Mouse (Mus musculus) brain, embryonic 18.5 days (tissue): ENCODE measurements at regions not wholly inside any gene's neighbourhood (a gene's known extent, or its start where the extent isn't known, plus 50 kb on each side); places are given as distances from the start of the nearest gene placed in this dataset.
"Not testable (repeated sequence)": the region's sequence is repeated elsewhere in the genome, so short reads cannot be mapped to it uniquely, and the experiment has no call there.

Experiments
- DNase-seq: peaks from one replicate; pipeline ENCODE4 v3.0.0-alpha.2; 2012; ENCODE audit warnings: low read depth, low spot score

DNA sequence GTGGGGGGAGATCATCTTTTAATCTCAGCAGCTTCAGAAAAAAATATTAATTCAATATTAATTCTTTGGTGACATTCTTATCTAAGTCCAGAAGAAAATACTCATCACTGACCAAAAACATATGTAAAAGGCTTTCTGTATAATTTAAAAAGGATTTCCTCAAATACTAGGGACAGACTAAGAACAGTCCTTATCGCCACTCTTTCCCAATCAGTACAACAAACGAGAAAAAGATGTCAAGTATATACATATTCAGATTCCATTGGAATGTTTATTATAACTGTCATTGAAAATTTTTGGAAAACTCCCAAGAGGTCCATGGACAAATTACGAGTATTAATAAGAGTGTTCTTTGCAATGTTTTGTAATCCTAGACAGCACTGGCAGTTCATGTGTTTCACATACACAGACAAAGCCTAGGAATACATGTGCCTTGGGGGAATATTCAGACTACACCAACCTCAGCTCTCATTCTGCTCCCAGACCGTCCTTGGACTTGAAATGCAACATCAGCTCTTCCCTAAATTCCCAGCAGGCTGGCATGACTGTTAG lies 270.4 kb upstream of the Dcbld2 start:
- DNase-seq = no peak

DNA sequence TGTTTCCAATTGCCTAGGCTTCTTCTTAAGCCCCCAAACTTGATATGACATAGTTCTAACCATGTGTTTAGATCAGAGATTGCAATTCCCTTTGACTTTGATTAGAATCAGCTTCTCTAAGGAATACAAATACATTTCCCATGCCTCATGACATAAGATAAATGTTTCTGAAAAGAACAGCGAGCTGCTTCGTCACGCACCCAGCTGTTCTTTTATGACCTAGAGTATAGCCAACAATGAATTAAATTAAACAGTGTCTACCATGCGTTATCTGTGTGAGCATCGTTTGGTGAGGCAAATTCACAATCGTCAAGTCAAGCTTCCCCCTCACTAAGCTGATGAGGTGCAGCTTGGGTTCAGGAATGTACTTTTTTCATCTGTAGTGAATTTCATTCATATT lies 261.8 kb upstream of the Dcbld2 start:
- no peak for DNase-seq

DNA sequence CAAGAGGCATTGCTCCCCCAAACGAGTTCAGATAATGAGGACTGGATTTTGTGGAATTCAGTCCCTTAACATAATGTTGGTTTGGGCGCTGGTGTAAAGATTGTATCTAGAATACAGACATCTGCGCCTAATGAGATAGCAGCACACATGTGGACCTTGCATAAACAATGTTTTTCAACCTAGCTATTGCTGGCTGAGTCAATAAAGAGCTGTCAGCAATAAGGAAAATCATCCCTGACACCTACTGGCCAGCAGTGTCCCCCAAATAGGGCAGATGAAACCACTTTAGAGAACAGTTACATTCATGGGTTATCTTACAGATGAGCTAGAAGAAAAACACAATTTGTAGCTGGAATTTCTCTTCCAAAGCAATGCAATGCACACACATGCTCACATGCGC lies 252.7 kb upstream of the Dcbld2 start:
- no peak for DNase-seq

DNA sequence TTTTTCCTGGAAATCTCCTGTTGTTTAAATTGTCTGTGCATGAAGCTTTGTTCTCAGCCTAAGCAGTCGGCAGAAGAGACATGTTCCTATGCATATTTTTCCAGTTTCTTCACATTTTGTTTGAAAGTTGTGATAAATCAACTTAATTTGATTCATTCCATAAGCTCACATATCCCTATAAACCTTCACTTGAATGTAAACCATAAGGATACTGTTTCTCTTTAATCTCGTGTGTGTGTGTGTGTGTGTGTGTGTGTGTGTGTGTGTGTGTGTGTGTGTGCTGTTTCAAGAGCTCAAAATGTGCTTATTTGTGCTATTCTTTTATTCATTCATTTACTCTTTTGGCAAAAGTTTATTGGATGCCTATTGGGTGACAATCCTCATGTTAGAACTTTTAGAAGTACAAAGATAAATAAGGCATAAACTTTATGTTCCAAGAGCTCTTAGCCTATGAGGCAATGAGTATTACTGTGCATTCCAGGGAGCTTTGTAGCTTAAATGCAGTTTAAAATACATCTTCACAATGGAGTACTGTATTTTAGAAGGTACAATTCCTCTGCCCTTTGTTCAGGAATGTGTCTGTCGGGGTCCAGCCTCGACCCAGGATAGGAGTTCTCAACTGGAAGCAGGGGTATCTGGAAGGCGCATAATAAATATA lies 229.4 kb upstream of the Dcbld2 start:
- no peak for DNase-seq

DNA sequence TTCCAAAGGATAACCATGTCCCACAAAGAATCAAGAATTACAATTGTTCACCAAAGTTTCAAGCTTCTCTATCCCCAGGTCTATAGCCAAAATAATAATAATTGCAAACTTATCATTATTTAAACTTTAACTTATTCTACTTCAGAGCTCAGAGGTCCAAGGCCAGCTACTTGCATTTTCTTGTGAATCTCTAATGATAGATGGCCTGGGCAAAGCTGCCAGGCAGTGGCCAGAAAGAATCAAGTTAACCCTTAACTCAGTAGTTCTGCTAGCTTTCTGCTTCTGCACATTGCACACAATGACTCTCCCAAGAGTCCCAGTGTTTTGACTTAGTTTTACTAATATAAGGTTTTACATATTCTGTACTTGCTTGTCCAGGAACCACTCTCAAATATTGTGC lies 228.3 kb upstream of the Dcbld2 start:
- not testable (repeated sequence) for DNase-seq

DNA sequence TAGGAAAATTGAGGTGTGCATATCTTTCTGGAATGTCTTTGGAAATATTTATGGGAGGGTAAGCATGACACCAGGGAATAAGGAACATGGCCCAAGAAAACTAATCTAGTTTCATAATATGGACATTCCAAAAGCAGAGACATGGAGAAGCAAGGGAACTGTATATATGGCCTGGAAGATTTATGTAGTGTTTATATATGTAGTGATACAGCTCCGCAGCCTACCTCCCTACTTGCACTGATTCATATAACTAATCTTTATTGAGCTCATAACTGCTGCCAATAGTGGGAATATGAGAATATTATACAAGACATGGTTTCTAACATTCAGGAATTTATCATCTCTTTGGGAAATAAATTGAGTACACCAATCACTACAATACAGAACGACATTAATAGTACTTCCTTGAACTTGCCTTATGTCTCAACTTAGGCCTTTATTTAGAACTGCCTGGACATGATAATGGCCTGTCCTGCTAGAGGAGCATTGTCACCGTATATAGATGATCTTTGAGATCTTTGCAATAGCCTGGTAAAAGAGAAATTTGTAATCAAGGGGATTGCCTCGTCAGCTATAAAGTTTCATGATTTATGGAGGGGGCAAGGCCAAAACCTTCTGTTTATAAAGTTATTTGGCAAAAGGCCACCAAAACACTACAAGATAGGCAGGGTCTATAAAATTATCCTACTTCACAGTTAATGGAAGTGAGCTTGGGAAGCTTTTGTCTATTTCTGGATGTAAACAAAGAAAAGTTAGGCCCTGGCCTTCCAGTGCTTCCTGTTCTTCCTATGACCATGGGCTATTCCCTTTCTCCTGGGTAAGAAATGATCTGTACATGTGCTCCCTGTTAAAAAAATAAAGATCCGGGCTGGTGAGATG lies 213.4 kb upstream of the Dcbld2 start:
- DNase-seq = no peak

DNA sequence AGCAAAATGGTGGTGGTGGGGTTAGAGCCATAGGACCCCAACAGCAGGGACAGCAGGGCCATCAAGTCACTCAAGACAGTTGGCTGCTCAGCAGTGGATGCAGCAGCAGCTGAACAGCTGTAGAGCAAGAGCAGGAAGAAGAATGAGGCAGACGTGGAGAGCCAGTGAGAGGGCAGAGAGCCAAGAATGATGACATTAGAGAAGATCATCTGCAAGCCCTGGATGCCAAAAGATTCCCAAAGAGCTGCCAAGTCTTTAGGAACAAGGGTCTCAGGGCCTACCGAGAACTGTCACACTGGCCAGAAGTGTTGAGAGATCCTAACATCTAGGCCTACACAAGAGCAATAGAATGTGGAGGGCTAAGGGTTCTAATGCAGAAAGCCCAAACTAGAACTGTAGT lies 196.4 kb upstream of the Dcbld2 start:
- DNase-seq = no peak

DNA sequence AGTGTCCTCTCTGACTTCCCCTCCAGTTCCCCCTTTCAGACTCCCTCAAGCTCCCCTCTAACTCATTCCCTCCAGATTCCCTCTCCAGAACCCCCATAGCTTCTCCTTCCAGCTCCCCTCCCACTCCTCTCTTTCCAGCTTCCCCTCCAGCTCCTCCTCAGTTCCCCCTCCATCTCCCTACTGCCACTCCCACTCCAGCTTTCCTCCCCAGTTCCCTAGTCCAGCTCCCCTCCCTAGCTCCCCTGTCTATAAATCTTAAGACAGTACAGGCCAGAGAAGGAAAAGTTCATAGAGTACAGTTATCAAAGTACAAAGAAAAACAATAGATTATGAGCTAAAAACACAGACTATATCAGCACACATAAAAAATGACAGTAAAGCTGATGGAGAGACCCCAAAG lies 173.6 kb upstream of the Dcbld2 start:
- DNase-seq = no peak

DNA sequence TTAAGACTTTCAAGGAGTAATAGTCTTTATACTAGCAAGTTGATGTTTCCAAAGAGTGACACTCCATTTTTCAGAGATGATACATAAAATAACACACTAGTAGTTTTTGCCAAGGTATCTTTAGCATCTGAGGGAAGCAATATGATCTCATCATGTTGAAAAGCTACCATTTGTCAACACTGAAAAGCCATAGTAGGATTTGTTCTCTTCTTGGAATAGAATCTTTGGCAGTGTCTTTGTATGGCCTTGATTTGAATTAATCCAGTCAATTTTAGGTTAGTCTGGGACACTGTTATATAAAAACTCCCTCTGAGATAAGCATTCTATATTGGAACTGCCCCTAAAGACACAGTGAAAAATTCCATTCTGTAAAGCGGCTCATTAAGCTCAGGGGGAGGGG lies 171.4 kb upstream of the Dcbld2 start:
- DNase-seq = no peak

DNA sequence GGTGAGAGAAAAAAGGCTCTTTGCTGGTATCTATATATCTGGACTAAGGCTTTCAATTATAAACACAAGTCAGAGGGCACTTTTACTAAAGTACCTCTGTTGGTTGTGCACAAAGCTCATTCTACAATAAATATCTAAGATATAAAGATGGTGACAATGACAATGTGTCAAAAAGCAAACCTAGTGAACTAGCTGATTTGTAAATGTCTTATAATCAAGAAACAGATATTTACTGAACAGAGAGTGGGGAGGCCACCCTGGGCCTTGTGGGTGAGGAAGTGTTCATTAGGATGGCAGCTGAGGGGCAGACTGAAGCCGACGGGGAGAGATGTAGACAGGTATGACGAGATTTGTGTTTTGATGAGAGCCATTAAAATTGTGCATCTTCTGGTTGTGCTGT lies 132.0 kb upstream of the Dcbld2 start:
- no peak for DNase-seq

DNA sequence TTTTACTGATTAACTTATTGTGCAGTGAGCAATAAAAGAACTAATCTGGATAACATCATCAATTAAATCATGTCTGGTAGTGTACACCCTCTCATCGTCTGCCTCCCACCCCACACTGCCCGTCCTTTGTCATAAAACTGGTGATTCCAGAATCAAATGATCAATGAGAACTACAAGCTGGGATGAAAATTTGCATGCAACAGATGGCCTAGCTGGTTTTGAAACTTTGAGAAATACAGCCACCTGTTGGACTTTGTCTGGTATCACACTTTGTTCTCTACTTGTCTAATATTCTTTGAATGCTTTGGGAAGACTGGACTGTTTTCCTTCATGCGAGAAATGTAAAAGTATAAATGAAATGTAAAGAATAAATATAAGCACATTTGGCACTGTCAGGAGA lies 126.8 kb upstream of the Dcbld2 start:
- no peak for DNase-seq

DNA sequence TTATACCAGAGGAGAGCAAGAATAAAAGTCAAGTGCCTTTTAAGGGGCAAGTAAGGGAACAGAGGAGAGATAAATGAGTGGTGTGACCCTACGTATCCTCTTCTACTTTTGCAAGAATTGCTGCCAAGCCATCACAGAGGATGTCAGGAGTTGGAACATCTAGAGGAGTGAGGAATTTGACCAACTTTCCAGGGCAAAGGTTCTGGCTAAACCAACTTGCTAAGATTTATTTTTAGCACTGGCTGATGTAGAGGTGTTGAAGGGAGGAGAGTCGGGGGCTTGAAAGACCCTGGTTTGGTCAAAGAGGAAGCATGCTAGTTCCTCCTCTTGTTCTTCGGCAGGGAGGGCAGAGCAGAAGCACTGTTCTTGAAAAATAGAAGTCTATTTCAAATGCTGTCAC lies 113.8 kb upstream of the Dcbld2 start:
- DNase-seq = no peak

DNA sequence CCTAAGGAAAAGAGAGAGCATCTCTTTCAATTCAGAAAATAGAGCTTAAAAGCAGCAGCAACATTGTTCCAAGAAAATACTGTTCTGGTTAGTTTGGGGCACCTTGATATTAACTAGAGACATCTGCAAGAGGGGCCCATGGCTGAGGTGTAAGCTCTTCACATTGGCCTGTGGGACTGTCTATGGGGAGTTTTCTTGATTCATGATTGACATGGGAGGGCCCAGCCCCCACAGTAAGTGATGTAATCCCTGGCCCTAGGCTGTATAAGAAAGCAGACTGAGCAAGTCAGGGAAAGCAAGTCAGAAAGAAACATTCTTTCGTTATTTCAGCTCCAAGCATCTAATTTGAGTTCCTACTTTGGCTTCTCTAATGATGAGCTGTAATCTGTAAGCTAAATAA lies 113.1 kb upstream of the Dcbld2 start:
- DNase-seq = no peak

DNA sequence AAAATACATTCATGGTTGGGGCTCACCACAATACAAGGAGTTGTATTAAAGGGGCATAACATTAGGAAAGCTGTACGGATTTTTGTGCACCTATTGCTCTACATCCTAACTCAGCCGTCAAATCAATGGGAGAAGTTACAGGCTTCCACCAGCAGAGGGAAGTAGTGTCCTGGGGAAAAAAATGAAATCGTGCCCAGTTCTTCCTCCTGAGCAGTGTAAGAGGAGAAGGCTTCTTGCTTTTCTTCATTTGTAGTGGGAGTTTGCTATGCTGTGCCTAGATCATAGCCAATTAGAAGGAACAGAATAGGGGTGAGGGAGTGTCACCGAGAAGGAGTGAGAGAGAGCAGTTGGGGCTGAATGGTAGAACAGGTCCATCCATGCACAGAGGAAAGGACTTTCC lies 108.7 kb upstream of the Dcbld2 start:
- DNase-seq = peak; percentile 42

DNA sequence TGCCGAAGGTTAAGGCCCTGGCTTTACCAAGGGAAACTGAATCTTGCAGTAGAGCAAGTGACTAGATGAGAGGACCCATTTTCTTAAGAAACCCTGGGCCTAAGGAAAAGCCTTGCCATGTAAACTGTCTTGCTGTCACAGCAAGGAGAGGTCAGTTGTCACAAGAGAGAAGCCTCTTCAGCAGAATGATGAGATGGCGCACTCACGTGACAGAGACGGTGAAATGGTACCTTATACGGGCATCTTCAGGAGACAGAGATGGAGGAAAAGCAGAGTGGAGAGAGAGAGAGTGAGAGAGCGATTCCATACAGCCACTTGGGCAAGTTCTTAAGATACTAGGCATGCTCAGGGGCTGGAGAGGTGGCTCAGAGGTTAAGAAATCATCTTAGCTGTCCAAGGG lies 108.1 kb upstream of the Dcbld2 start:
- DNase-seq = no peak

DNA sequence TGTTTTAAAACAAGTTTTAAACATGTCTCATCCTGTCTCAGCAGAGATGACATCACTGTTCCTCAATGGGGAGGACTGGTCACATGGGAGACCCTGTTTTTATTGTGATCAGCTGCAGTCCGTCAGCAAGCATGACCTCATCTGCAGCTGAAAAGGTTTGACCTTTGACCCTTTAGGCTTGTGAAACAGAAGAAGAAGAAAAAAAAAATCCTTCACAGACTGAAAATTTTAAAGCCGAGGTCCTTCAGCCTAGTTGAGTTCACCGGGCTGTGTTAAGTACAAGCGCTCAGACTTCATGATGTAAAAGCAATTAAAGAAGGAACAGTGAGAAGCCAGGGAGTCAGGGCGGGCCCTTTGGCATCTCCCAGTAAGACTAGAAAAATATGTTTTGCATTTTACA lies 104.7 kb upstream of the Dcbld2 start:
- DNase-seq = no peak

DNA sequence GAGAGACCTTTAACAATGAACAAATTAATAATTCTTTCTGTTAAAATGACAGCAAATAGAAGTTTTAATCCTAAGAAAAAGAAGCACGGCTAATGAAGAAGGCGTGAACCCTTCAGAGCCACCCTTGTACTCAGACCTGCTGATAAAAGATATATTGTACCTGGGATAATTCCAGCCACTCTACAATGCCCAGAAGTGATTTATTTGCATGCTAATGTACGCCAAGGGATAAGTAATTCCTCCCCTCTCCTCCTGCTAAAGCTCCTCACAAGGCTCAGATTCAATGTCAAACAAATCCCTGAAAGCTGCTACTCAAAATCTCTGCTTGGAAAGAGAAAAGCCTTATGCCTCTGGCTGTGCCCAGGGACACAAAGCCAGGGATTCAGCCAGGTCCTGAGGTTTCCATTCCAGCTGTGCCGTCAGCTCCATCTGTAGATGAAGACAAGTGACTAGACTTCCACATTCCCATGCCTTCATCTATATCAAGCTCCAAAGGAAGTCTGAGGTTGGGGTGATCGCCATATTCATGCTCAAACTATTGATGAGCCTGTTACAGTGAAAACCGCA lies 91.3 kb upstream of the Dcbld2 start:
- no peak for DNase-seq

DNA sequence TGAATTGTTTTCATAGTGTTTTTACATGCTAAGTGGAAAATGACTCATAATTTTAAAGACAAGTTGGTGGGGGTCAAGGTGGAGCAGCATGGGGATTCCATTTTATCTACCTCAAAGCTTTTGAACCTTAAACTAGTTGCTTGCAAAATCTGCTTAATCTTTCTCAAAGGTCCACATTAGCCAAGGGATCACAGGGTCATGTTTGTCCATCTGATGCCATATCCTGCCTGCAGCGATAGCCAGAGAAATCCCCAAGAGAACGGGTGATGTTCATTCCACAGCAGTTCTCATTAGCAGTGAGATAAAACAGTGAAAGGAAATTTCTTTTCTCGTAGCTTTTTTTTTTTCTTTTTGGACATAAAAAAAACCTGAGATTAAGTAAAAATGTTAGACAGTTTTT lies 77.2 kb upstream of the Dcbld2 start:
- DNase-seq = no peak

DNA sequence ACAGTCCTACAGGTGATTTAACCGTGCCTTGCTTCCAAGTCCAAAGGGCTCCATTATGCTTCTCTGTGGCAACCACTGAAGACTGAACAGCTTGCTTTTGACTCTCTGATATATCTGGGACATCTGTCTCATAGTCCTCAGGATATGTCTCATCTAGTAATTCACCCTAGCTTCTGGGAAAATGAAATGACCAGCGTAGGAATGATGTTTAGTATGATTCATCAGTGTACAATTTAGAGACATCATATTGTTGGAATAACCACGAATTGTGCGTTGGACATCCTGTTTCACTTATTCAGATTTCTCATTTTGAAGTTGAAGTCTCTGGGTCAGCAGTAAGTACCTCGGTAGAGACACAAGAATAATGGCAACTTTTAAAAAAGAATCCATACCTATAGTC lies 64.3 kb upstream of the Dcbld2 start:
- DNase-seq = no peak

DNA sequence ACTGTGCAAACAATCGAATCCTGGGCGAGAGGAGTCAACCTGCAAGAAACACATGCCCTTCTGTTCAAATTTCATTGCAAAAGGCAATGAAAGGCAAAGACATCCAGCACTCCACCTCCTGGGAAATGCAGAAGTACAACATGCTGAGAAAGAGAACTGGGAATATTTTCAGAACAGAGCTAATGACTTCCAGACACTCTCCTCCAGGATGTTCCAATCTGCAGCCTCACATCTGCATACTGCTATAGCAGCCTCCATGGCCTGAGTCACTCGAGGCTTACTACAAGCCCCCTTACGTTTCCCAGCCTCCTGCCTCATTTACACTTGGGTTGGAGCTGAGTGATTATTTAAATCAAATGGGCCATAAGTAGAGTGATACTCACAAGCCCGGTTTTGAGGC lies 58.9 kb upstream of the Dcbld2 start:
- no peak for DNase-seq

DNA sequence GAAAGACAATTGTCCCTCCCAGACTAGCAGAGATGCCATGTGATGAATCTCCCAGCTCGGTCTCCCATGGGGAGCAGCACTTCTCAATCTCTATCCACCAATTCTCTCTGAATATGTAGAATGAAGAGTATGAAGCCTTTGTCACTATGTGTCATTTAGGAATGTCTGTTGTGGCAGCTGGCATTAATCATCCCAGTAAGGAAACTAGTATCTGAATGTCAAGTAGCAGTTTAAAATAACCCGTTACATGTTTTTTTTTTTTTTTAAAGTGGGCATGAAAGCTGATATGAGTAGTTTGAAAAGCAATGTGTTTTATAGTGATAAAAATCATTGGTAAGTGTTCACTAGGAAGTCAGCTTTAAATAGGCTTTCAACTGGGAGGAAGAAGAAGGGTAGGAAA lies 58.4 kb upstream of the Dcbld2 start:
- DNase-seq = no peak

DNA sequence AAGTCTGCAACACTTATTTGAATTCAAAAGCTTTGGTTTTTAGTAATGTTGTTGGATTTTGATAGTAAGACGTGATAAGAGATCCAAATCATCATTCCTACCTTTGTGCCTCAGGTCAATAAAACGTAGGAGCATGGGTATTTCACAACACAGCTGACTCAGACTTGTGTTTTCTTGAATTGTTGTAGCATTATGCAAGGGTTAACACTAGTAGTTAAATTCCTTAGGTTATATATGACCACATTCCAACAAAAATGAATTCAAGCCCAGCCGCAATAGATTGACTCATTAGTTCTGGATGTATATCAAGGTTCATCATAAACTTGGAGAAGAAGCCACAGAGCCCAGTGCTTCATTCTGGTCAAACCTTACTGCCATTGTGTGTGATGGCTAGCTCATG lies 56.1 kb upstream of the Dcbld2 start:
- DNase-seq = no peak

DNA sequence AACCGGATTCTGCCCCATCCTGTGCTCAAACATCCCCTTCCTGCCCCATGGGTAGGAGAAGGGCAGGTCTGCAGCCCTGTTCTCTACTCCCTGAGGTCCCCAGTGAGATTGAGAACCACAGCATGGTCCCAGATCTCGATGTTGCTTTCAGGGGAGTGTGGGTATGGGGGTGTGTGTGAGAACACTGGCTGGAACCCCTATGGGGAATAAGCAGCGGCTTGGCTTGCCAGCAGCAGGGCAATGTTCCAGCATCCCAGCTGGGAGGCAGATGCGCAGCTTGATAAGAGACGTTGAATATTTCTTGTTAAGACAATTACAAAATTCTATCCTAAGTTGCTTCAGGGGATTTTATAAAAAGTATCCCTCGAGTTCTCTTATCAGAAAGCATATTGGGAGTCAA lies 53.7 kb upstream of the Dcbld2 start:
- DNase-seq = no peak
